Mouse (Mus musculus) gonadal fat pad, adult 2 months (tissue): ENCODE data around the gene Acaa1b. TPM values are rescaled to one million over a fixed set of nuclear protein-coding genes. Genes with fewer than 3 reads are reported as not detected.

ENCODE experiments used
- DNase-seq: peaks from one replicate; pipeline ENCODE4 v3.0.0-alpha.2; 2012; ENCODE audit warnings: low read depth
- polyA plus RNA-seq: library from polyadenylated mRNA; depleted of rRNA; stranded (reverse); fragments of >200 nt; gene quantifications from 2 replicates; pipeline ENCODE4 v1.2.3, GENCODE M21; 2012; rRNA removed

The Acaa1b gene
- 30.0 and 48.1 TPM in 2 replicates for polyA plus RNA-seq

- DNase-seq: no peak
Observed at GRCm38 (mm10) chr9:119156278-119157201, at the start of gene Acaa1b. Acaa1b (minus strand) TSS chr9:119157093.

GRCm38 (mm10) chr9:119206666-119207065 is 49.8 kb upstream of the Acaa1b start:
- no peak for DNase-seq

GRCm38 (mm10) chr9:119205756-119206155 is 48.9 kb upstream of the Acaa1b start:
- no peak for DNase-seq

GRCm38 (mm10) chr9:119203617-119204016 is 46.7 kb upstream of the Acaa1b start:
- no peak for DNase-seq

GRCm38 (mm10) chr9:119201653-119202052 is 44.8 kb upstream of the Acaa1b start:
- no peak for DNase-seq

- no peak for DNase-seq
Observed at GRCm38 (mm10) chr9:119199151-119199861, 42.4 kb upstream of the Acaa1b start.

- DNase-seq: no peak
Observed at GRCm38 (mm10) chr9:119192202-119192990, 35.5 kb upstream of the Acaa1b start.

- no peak for DNase-seq
Observed at GRCm38 (mm10) chr9:119181241-119181728, 24.4 kb upstream of the Acaa1b start.

- DNase-seq: no peak
Observed at GRCm38 (mm10) chr9:119179292-119179691, 22.4 kb upstream of the Acaa1b start.

- no peak for DNase-seq
Observed at GRCm38 (mm10) chr9:119167608-119168007, 10.7 kb upstream of the Acaa1b start.

- DNase-seq: no peak
Observed at GRCm38 (mm10) chr9:119165548-119165947, 8.7 kb upstream of the Acaa1b start.

GRCm38 (mm10) chr9:119164743-119165142 is 7.8 kb upstream of the Acaa1b start:
- DNase-seq: no peak

- DNase-seq: no peak
Observed at GRCm38 (mm10) chr9:119160689-119161088, 3.8 kb upstream of the Acaa1b start.

GRCm38 (mm10) chr9:119158861-119159260 is 2.0 kb upstream of the Acaa1b start, which contains the start of gene Gm47289:
Gm47289 (plus strand) TSS chr9:119159161.
- no peak for DNase-seq

GRCm38 (mm10) chr9:119155826-119156225 is 1.1 kb downstream of the Acaa1b start:
- no peak for DNase-seq

GRCm38 (mm10) chr9:119155416-119155815 is 1.5 kb downstream of the Acaa1b start:
- DNase-seq: no peak

GRCm38 (mm10) chr9:119151751-119152150 is 5.1 kb downstream of the Acaa1b start:
- no peak for DNase-seq

- DNase-seq: no peak
Observed at GRCm38 (mm10) chr9:119149601-119150000, 7.3 kb downstream of the Acaa1b start.

- no peak for DNase-seq
Observed at GRCm38 (mm10) chr9:119146098-119146770, 10.7 kb downstream of the Acaa1b start.

GRCm38 (mm10) chr9:119145638-119146037 is 11.3 kb downstream of the Acaa1b start:
- no peak for DNase-seq

GRCm38 (mm10) chr9:119145137-119145536 is 11.8 kb downstream of the Acaa1b start:
- DNase-seq: no peak
